Mouse (Mus musculus) MEL (cell line): ENCODE measurements around the gene Sarm1. TPM values are rescaled to one million over a fixed set of nuclear protein-coding genes. Genes with fewer than 3 reads are reported as not detected.

ENCODE experiments used
- DNase-seq: peaks from one replicate; pipeline ENCODE4 v3.0.0; 2011; ENCODE audit warnings: low read depth, low spot score
- H3K27ac ChIP-seq: 2 replicates; pipeline ENCODE4 v1.5.1; 2012; ENCODE audit warnings: low read depth, mild to moderate bottlenecking, control low read depth, low read length, moderate library complexity; ENCODE audit not compliant: control insufficient read depth
- H3K27me3 ChIP-seq, 2 experiments: fragments of 150-350 bp in 1 of 2; sonication (generic) in 1 of 2; 2 replicates each; pipeline ENCODE4 v1.6.1; 2012; ENCODE audit warnings: low read length in 2 of 2, mild to moderate bottlenecking in 2 of 2, improper control_type of control experiment in 1 of 2, moderate library complexity in 1 of 2; ENCODE audit not compliant: insufficient read depth in 2 of 2, control insufficient read depth in 1 of 2
- H3K36me3 ChIP-seq, 2 experiments: 2 replicates each; pipeline ENCODE4 v1.6.1; 2012 to 2014; ENCODE audit warnings: low read length in 2 of 2, improper control_type of control experiment in 1 of 2, inconsistent platforms in 1 of 2, mild to moderate bottlenecking in 1 of 2; ENCODE audit not compliant: insufficient read depth in 2 of 2, control insufficient read depth in 1 of 2
- H3K4me1 ChIP-seq, 2 experiments: fragments of 150-350 bp in 1 of 2; sonication (generic) in 1 of 2; 2 replicates each; pipeline ENCODE4 v1.6.1; 2012; ENCODE audit warnings: low read length in 2 of 2, improper control_type of control experiment in 1 of 2, mild to moderate bottlenecking in 1 of 2; ENCODE audit not compliant: insufficient read depth in 2 of 2, control insufficient read depth in 1 of 2
- H3K4me3 ChIP-seq, 2 experiments: fragments of 150-350 bp in 1 of 2; sonication (generic) in 1 of 2; 2 replicates each; pipeline ENCODE4 v1.5.1; 2012; ENCODE audit warnings: low read depth in 2 of 2, low read length in 2 of 2, mild to moderate bottlenecking in 2 of 2, moderate library complexity in 2 of 2, control low read depth in 1 of 2, improper control_type of control experiment in 1 of 2; ENCODE audit not compliant: control insufficient read depth in 1 of 2, insufficient read depth in 1 of 2
- H3K79me2 ChIP-seq: 2 replicates; pipeline ENCODE4 v1.6.1; 2012; ENCODE audit warnings: mild to moderate bottlenecking, low read length, moderate library complexity; ENCODE audit not compliant: control insufficient read depth, poor library complexity, insufficient read depth
- H3K9ac ChIP-seq: 2 replicates; pipeline ENCODE4 v1.6.1; 2012; ENCODE audit warnings: low read depth, mild to moderate bottlenecking, control low read depth, low read length, moderate library complexity; ENCODE audit not compliant: control insufficient read depth, poor library complexity, severe bottlenecking
- H3K9me3 ChIP-seq: fragments of 150-350 bp; sonication (generic); replicated peaks from 2 replicates; pipeline ENCODE4 v1.6.1; 2012; ENCODE audit warnings: mild to moderate bottlenecking, low read length, improper control_type of control experiment, moderate library complexity; ENCODE audit not compliant: insufficient read depth
- CHD1 ChIP-seq: IDR thresholded peaks from 2 replicates; pipeline ENCODE4 v1.6.1; 2012; ENCODE audit warnings: low read depth, mild to moderate bottlenecking, inconsistent platforms, low read length, improper control_type of control experiment
- CHD2 ChIP-seq: IDR thresholded peaks from 2 replicates; pipeline ENCODE4 v1.6.1; 2011; ENCODE audit warnings: low read length, improper control_type of control experiment
- CTCF ChIP-seq, 3 experiments: IDR thresholded peaks in 2 of 3; conservative IDR thresholded peaks in 1 of 3; 2 replicates each; pipeline ENCODE4 v1.5.1; 2011 to 2012; ENCODE audit warnings: low read length in 3 of 3, low read depth in 2 of 3, mild to moderate bottlenecking in 2 of 3, improper control_type of control experiment in 1 of 3, inconsistent platforms in 1 of 3, mixed read lengths in 1 of 3, moderate library complexity in 1 of 3; ENCODE audit not compliant: control insufficient read depth in 1 of 3, insufficient read depth in 1 of 3, poor library complexity in 1 of 3, severe bottlenecking in 1 of 3
- E2F4 ChIP-seq: IDR thresholded peaks from 2 replicates; pipeline ENCODE4 v1.6.1; 2011; ENCODE audit warnings: low read depth, low read length, improper control_type of control experiment, borderline replicate concordance
- ELF1 ChIP-seq: IDR thresholded peaks from 2 replicates; pipeline ENCODE4 v1.6.1; 2014; ENCODE audit warnings: low read depth, mild to moderate bottlenecking, inconsistent platforms, low read length, improper control_type of control experiment, moderate library complexity
- ETS1 ChIP-seq: IDR thresholded peaks from 2 replicates; pipeline ENCODE4 v1.6.1; 2012; ENCODE audit warnings: low read depth, mild to moderate bottlenecking, inconsistent platforms, low read length, improper control_type of control experiment, moderate library complexity
- HCFC1 ChIP-seq: IDR thresholded peaks from 2 replicates; pipeline ENCODE4 v1.6.1; 2012; ENCODE audit warnings: low read depth, mild to moderate bottlenecking, inconsistent platforms, low read length, improper control_type of control experiment, moderate library complexity
- KAT2A ChIP-seq: conservative IDR thresholded peaks from 2 replicates; pipeline ENCODE4 v1.6.1; 2012; ENCODE audit warnings: low read depth, low read length, improper control_type of control experiment, inconsistent platforms
- MAFK ChIP-seq: IDR thresholded peaks from 2 replicates; pipeline ENCODE4 v1.6.1; 2011; ENCODE audit warnings: low read depth, mild to moderate bottlenecking, low read length, improper control_type of control experiment, borderline replicate concordance
- MAX ChIP-seq: IDR thresholded peaks from 2 replicates; pipeline ENCODE4 v1.6.1; 2011; ENCODE audit warnings: low read length, improper control_type of control experiment
- MAZ ChIP-seq: IDR thresholded peaks from 2 replicates; pipeline ENCODE4 v1.6.1; 2012; ENCODE audit warnings: low read depth, mild to moderate bottlenecking, inconsistent platforms, low read length, improper control_type of control experiment
- MEF2A ChIP-seq: IDR thresholded peaks from 2 replicates; pipeline ENCODE4 v1.6.1; 2014; ENCODE audit warnings: low read depth, mild to moderate bottlenecking, inconsistent platforms, low read length, improper control_type of control experiment; ENCODE audit not compliant: poor library complexity, insufficient replicate concordance, severe bottlenecking; ENCODE audit errors: extremely low read depth
- MXI1 ChIP-seq: IDR thresholded peaks from 2 replicates; pipeline ENCODE4 v1.6.1; 2011; ENCODE audit warnings: mild to moderate bottlenecking, low read depth, low read length, improper control_type of control experiment
- MYB ChIP-seq: IDR thresholded peaks from 2 replicates; pipeline ENCODE4 v1.6.1; 2011; ENCODE audit warnings: mild to moderate bottlenecking, low read depth, low read length, improper control_type of control experiment
- MYC ChIP-seq: IDR thresholded peaks from 2 replicates; pipeline ENCODE4 v1.6.1; 2011; ENCODE audit warnings: low read depth, mild to moderate bottlenecking, low read length, improper control_type of control experiment, moderate library complexity
- NELFE ChIP-seq: IDR thresholded peaks from 2 replicates; pipeline ENCODE4 v1.6.1; 2011; ENCODE audit warnings: low read depth, low read length, improper control_type of control experiment
- POLR2A ChIP-seq, 2 experiments: IDR thresholded peaks; 2 replicates each; pipeline ENCODE4 v1.6.1; 2011 to 2012; ENCODE audit warnings: low read length in 2 of 2, mild to moderate bottlenecking in 2 of 2, control low read depth in 1 of 2, improper control_type of control experiment in 1 of 2, low read depth in 1 of 2, moderate library complexity in 1 of 2; ENCODE audit not compliant: control insufficient read depth in 1 of 2, insufficient read depth in 1 of 2, poor library complexity in 1 of 2
- POLR2AphosphoS2 ChIP-seq: IDR thresholded peaks from 2 replicates; pipeline ENCODE4 v1.6.1; 2011; ENCODE audit warnings: low read length, improper control_type of control experiment
- POLR2AphosphoS5 ChIP-seq: IDR thresholded peaks from 2 replicates; pipeline ENCODE4 v1.6.1; 2012; ENCODE audit warnings: low read depth, borderline replicate concordance, mild to moderate bottlenecking, inconsistent platforms, low read length, moderate library complexity, mixed read lengths
- RAD21 ChIP-seq: IDR thresholded peaks from 2 replicates; pipeline ENCODE4 v1.6.1; 2011; ENCODE audit warnings: mild to moderate bottlenecking, low read depth, low read length, improper control_type of control experiment
- SMC3 ChIP-seq: IDR thresholded peaks from 2 replicates; pipeline ENCODE4 v1.6.1; 2011; ENCODE audit warnings: low read depth, low read length, improper control_type of control experiment
- TBP ChIP-seq: IDR thresholded peaks from 2 replicates; pipeline ENCODE4 v1.8.0; 2011; ENCODE audit warnings: low read depth, low read length, improper control_type of control experiment
- TCF12 ChIP-seq: IDR thresholded peaks from 2 replicates; pipeline ENCODE4 v1.6.1; 2014; ENCODE audit warnings: low read depth, mild to moderate bottlenecking, inconsistent platforms, low read length, improper control_type of control experiment, moderate library complexity
- UBTF ChIP-seq: IDR thresholded peaks from 2 replicates; pipeline ENCODE4 v1.6.1; 2012; ENCODE audit warnings: low read depth, mild to moderate bottlenecking, inconsistent platforms, low read length, improper control_type of control experiment, moderate library complexity, borderline replicate concordance; ENCODE audit not compliant: insufficient read depth
- USF1 ChIP-seq: IDR thresholded peaks from 2 replicates; pipeline ENCODE4 v1.6.1; 2014; ENCODE audit warnings: low read depth, mild to moderate bottlenecking, inconsistent platforms, low read length, improper control_type of control experiment, moderate library complexity
- USF2 ChIP-seq, 2 experiments: IDR thresholded peaks; 2 replicates each; pipeline ENCODE4 v1.6.1; 2011 to 2012; ENCODE audit warnings: improper control_type of control experiment in 2 of 2, low read length in 2 of 2, borderline replicate concordance in 1 of 2, inconsistent platforms in 1 of 2, low read depth in 1 of 2, mild to moderate bottlenecking in 1 of 2; ENCODE audit not compliant: insufficient read depth in 1 of 2
- ZC3H11A ChIP-seq: IDR thresholded peaks from 2 replicates; pipeline ENCODE4 v1.6.1; 2012; ENCODE audit warnings: low read depth, mild to moderate bottlenecking, inconsistent platforms, low read length, improper control_type of control experiment
- ZKSCAN1 ChIP-seq: IDR thresholded peaks from 2 replicates; pipeline ENCODE4 v1.6.1; 2012; ENCODE audit warnings: low read depth, mild to moderate bottlenecking, inconsistent platforms, low read length, improper control_type of control experiment, moderate library complexity
- ZMIZ1 ChIP-seq: IDR thresholded peaks from 2 replicates; pipeline ENCODE4 v1.6.1; 2012; ENCODE audit warnings: low read depth, mild to moderate bottlenecking, inconsistent platforms, low read length, improper control_type of control experiment, moderate library complexity
- ZNF384 ChIP-seq: IDR thresholded peaks from 2 replicates; pipeline ENCODE4 v1.6.1; 2012; ENCODE audit warnings: low read depth, mild to moderate bottlenecking, inconsistent platforms, low read length, improper control_type of control experiment
- polyA plus RNA-seq, 2 experiments: library from polyadenylated mRNA; stranded (reverse) in 1 of 2; unstranded in 1 of 2; fragments of >175 nt in 1 of 2; fragments of >200 nt in 1 of 2; gene quantifications; 2 replicates each; pipeline versions ENCODE4 v1.2.1 to v1.2.4; 2012; ENCODE audit warnings: low replicate concordance in 2 of 2, low read depth in 1 of 2; ENCODE audit not compliant: insufficient read length in 2 of 2, insufficient read depth in 1 of 2, missing spikeins in 1 of 2
- total RNA-seq: library from RNA; depleted of rRNA; stranded (reverse); fragments of 300-350 nt; gene quantifications from 2 replicates; pipeline ENCODE4 v1.2.3, GENCODE M21; 2012

Gene Sarm1
- total and polyA plus RNA-seq, 3 experiments, result 0.73 to 4.3 TPM; not detected in 1

GRCm38 (mm10) chr11:78471326-78472103, 26.0 kb downstream of the Sarm1 start:
- no peak for TF ChIP-seq UBTF
- no peaks in the 10 kb centered on the region for H3K79me2 ChIP-seq
- no peaks in the 10 kb centered on the region for H3K27me3 ChIP-seq
- no peak overlapping the region for H3K9ac ChIP-seq
- no peak for DNase-seq
- H3K4me3 ChIP-seq, result no peak overlapping the region
- H3K27ac ChIP-seq, result no peak overlapping the region
- peaks cover 0 to 12% of the 10 kb centered on the region in 2 experiments; a peak in 2 of 4 replicates for H3K36me3 ChIP-seq
- H3K4me1 ChIP-seq, result peaks cover 6 to 22% of the 10 kb centered on the region in 2 experiments
- no peaks in the 10 kb centered on the region for H3K9me3 ChIP-seq

- H3K27me3 ChIP-seq, result no peaks in the 10 kb centered on the region
- peaks cover 0 to 29% of the 10 kb centered on the region in 2 experiments; a peak in 2 of 4 replicates for H3K36me3 ChIP-seq
- DNase-seq, result peak; percentile 65
- peak overlapping the region; percentile 3 to 26; a peak in 3 of 4 replicates for H3K4me3 ChIP-seq
- peak overlapping the region; percentile 50 for H3K27ac ChIP-seq
- no peaks in the 10 kb centered on the region for H3K9me3 ChIP-seq
- peak overlapping the region; percentile 12 for H3K9ac ChIP-seq
- no peaks in the 10 kb centered on the region; the same call in 1 of the 2 replicates for H3K79me2 ChIP-seq
- peaks cover 20 to 41% of the 10 kb centered on the region in 2 experiments for H3K4me1 ChIP-seq
- TF ChIP-seq TCF12 (no peak), HCFC1 (0 out of 2 replicates have a peak, but pooled peaks have one; percentile 24), POLR2A (IDR thresholded peaks at IDR 0.05; ENCODE audit: control insufficient read depth in 1 of 2, insufficient read depth in 1 of 2, low read depth in 1 of 2, low read length in 2 of 2, poor library complexity in 1 of 2) (no peak), CHD1 (no peak), ZC3H11A (no peak), CTCF (IDR thresholded peaks at IDR 0.05 in 2 of 3, conservative IDR thresholded peaks at IDR 0.05 in 1 of 3; ENCODE audit: control insufficient read depth in 1 of 3, insufficient read depth in 1 of 3, low read depth in 2 of 3, low read length in 3 of 3, poor library complexity in 1 of 3, severe bottlenecking in 1 of 3) (no peak), POLR2AphosphoS5 (no peak), MAFK (no peak), MAZ (0 out of 2 replicates have a peak, but pooled peaks have one; percentile 37), ETS1 (no peak), USF1 (no peak; the same call in 1 of the 2 replicates), POLR2AphosphoS2 (no peak), MEF2A (no peak), MYC (peak; percentile 44; the same call in 1 of the 2 replicates), NELFE (peak; percentile 40; the same call in 1 of the 2 replicates), SMC3 (no peak), ELF1 (peak; percentile 54), KAT2A (no peak), ZMIZ1 (no peak), CHD2 (no peak), ZKSCAN1 (no peak), TBP (0 out of 2 replicates have a peak, but pooled peaks have one; percentile 7), MAX (0 out of 2 replicates have a peak, but pooled peaks have one; percentile 13), RAD21 (no peak), MYB (no peak), MXI1 (peak; percentile 5; the same call in 1 of the 2 replicates), E2F4 (no peak), ZNF384 (no peak), USF2 (IDR thresholded peaks at IDR 0.05; ENCODE audit: borderline replicate concordance in 1 of 2, insufficient read depth in 1 of 2, low read depth in 1 of 2, low read length in 2 of 2) (no peak)
Measured at GRCm38 (mm10) chr11:78467932-78468331, 29.6 kb downstream of the Sarm1 start.
